Mouse (Mus musculus) c-Kit-negative CD71-positive TER-119-positive erythroid progenitor cells, embryonic 14.5 days (primary cell): ENCODE data around the gene Ttll9.

Experiments used
- DNase-seq: peaks from one replicate; pipeline ENCODE4 v3.0.0-alpha.2; 2013; ENCODE audit warnings: low read depth, low spot score

The Ttll9 gene

GRCm38 (mm10) chr2:152941776-152942175, 20.5 kb upstream of the Ttll9 start:
- no peak for DNase-seq

DNA sequence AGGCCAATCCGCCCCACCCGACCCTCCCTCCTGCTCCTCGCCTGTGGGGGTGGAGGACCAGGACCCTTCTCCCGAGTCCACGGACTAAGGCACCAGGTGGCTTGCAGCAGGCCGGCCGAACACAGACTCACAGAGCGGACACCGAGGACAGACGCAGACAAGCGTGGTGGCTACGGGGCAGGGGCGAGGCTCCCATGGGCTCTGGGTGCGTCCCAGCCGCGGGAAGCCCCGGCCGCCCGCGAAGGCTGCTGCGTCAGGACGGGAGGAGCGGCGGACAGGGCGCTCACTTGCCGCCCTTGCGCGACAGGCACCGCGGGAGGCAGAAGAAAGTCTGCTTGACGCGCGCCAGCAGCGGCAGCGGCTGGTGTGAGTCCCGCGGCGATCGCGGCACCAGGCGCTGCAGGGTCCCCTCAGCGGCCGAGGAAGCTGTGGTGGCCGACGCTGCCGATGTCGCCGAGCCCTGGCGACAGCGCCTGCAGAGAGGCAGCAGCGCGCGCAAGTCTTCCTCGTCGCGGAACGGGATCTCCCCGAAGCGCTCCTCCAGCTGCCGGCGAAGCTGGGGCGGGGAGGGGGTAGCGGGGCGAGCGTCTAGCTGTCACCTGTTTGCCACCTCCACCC, 19.3 kb upstream of the Ttll9 start:
- DNase-seq = no peak

GRCm38 (mm10) chr2:152943568-152943967, 18.7 kb upstream of the Ttll9 start:
- DNase-seq = no peak

GRCm38 (mm10) chr2:152944013-152944412, 18.3 kb upstream of the Ttll9 start:
- DNase-seq = no peak

DNA sequence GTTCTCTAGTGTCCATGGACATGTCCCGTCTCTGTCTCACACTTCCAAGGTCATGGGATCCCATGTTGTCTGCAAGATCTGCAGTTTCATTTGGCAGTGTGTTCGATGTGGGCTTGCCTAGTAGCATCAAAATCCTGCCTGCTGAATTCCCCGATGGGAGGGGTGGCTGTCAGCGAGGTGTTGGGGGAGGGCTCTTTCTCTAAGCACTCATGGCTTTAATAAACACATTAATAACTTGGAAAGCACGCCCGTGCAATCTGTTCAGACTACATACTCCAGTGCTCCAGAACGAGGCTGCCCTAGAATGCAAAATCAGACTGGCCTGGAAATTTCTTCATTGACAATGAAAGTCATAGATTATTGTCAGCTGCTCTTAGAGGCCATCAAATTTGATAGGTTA, 15.2 kb upstream of the Ttll9 start:
- no peak for DNase-seq

DNA sequence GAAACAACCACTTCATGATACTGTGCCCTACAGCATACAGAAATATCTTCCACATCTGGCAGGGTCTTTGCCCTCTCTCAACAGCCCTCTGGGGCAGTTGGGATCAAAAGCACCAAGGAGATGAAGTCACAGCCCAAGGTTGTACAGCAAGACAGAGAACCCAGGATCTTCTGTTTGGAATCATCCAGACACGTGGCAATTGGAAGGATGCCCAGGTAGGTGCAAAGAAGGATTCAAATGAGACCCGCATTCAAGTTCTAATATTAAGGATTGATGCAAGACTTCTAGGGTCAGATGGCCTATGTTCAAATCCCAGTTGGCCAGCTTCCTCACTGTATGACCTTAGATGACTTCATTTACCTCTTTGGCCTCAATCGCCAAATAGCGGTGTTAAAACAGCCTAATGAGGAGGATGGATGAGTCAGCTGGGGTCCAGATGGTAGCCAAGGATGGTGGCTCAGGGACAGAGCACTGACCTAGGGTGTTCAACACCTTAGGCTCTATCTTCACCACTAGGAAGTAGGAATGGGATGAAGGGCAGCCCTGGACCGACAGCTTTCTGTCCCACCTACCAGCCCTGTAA, 13.8 kb upstream of the Ttll9 start:
- DNase-seq = no peak

DNA sequence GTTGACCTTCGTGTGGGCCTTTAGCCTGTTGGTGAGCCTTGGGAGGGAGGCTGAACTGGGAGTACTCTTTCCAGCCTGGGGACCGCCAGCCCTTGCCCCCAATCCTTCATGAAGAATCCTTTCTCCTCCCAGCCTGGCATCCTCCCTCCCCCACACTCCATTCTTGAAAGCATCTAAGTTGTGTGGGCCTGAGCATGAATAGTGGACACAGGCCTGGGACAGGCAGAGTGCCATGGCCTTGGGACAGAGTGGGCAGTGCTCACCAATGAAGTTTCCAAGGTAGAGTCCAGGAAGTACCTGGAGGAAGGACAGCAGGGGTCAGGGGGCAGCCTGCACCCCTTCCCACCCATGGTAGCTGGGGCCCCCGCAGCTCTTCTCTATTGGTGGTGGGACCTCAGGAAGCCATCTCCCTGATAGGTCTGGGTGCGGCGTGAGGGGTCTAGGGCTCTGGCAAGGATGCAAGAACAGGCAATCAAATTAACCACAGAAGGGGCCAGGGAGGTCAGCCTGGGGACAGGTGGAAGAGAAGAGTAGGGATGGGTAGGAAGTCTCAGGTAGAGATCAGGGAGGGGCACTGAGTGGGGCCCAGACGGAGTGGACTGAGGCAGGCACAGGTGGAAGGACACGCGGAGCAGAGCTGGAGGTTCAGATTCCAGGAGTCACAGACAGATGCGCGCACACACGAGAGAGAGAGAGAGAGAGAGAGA, 11.8 kb upstream of the Ttll9 start:
- no peak for DNase-seq

DNA sequence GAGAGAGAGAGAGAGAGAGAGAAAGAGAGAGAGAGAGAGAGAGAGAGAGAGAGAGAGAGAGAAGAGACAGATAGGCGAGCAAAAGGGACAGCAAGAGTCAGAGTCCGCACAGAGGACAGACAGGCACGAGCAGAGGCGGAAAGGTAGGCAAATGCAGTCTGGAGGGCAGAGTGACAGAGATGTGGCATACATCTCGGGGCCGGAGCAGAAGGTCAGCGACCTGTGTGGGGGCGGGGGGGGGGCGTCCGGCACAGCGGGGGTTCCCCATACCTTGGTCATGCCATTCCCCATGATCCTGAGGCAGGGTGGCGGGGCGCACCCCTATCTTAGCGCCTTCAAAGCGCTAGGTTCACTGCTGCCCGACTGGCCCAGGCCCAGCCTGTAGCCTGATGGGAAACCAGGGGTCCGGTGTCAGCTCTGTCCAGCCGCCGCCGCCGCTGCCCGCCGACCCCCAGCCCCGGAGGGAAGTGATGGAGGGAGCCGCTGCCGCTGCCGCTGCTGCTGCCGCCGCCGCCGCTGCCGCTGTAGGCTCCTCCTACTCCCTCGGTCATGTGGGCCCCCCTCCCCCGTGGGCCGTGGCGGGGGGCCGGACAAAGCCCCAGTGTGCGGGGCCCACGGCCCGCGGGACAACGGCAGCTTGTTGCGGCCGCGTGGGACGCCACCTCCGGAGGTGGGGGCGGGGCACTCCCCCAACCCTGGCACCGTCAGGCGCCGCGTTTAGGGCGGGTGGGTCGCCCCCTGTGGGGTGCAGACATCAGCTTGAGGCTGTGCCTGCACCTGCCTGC, 11.0 kb upstream of the Ttll9 start, which contains the start of gene Dusp15:
Gene Dusp15 (minus strand): TSS at position 634 of the 785 bp plus-strand sequence.
- no peak for DNase-seq

DNA sequence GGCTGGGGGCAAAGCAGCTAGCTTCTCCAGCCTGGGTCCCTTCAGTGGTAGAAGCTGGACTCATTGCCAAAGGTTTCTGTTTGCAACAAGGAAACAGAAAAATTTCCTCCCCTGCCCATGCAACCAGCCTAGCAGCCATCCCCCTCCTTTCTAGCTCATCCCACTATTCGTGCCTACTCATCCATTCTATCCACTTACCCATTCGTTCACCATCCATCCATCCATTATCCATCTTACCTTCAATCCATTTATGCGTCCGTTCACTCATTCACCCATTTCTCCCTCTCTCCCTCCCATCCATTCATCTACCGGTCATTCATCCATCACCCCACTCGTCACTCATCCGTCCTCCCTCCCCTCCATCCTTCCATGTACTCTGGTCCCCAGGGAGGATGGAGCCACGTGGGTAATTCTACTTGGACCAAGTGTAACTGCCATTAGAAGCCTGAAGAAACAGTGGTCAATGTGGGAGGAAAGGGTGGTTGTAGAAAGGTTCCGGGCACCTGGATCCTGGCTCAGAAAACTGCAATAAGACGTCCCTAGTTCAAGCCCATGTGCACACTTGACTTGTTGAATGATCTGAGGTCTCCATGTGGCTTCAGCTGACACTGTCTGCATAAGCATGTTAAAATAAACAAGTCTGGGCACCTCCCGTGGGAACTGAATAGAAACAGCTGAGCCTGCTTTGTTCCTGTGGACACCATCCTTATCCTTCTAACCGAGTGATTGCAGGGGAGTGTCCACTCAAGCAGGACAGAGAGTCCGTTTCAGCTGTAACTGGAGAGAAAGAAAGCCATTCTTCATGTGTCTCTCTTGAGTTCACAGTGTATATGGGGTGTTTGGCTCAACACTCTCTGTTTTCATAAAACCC, 10.2 kb upstream of the Ttll9 start:
- no peak for DNase-seq

DNA sequence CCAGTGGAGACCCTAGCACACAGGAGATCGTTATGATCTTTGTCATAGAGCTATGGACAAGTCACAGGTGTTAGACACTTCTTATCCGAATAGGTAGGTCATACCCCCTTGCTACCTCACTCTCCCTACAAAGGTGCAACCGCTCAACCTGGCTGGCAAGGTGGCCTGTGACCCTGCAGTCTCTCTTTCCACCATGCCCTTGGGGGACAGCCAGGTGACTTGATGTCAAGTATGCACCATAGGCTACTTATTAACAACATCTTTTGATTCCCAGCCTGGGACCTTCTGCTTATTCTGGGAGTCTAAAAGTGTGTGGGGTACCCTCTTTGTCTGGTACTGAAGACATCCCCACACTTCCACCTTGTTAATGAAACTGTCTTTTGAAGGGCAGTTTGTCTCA, 4.2 kb upstream of the Ttll9 start:
- DNase-seq = no peak

DNA sequence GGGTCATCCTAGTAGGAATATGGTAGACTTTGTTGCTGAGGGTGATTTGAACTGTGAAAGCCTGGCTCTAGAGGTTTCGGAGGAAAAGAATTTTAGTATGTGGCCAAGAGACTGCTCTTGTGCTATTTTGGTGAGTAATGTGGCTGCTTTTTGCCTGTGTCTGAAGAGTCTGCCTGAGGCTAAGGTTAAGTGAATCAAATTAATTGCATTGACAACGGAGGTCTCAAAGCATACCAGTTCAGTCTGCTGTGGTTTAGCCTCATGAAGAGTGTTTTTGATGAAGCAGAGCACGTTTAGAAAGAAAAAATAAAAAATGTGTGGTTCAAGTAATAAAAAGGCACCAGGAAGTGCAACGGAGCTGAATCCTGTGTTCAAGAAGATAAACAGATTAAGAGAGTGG, 3.3 kb downstream of the Ttll9 start:
- no peak for DNase-seq

- DNase-seq = no peak
Measured at GRCm38 (mm10) chr2:152976991-152977390, 14.7 kb downstream of the Ttll9 start.

- no peak for DNase-seq
Measured at GRCm38 (mm10) chr2:152985582-152985981, 23.3 kb downstream of the Ttll9 start.

DNA sequence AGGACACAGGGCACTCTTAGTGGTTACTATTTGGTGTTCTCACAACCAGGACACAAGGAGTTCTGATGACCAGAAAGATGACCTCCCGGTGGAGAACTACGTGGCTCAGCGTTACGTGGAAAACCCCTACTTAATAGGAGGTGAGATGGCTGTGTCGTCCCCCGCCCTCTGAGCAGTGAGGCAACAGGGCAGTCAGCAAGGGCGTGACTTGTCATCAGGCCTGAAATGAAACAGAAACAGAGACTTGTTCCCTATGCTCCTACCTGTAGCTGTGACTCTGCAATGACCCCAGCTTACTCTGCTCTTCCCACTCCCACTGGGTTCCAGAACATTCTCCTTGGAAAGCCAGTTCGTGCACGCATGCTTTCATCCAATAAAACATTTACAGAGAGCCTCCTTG, 29.2 kb downstream of the Ttll9 start:
- DNase-seq = no peak

GRCm38 (mm10) chr2:152997046-152997445, 34.8 kb downstream of the Ttll9 start:
- no peak for DNase-seq

- DNase-seq = no peak
Measured at GRCm38 (mm10) chr2:153002492-153003248, 40.4 kb downstream of the Ttll9 start.

DNA sequence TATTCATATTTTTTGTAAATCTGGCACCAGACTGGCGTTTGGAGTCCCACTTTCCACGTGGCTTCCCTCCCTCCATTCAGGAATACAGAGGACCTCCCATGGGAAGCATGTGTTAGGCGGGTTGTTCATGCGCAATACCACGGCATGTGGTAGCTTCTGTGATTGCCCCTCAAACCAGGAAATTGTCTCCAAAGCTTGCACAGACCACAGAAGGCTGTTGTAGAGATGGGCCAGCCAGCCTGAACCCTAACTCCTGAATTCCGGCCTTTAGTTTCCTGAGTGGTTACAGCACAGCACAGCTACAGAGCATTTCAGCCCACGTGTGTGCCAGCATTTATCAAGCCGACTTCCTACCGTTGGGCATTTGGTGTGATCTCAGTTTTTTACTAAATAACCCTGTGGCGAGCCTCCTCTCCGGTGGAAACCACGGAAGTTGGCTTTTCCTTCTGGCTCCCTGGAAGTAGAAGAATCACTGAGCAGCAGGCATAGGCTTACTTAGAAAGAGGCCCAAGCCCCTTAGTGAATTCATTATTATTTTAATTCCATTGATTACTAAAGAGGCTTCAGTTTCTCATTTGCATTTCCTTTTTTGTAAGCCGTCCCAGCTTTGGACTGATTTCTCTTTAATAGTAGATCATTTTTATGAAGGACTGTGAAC, 41.5 kb downstream of the Ttll9 start:
- no peak for DNase-seq

GRCm38 (mm10) chr2:153005981-153006380, 43.7 kb downstream of the Ttll9 start:
- no peak for DNase-seq

DNA sequence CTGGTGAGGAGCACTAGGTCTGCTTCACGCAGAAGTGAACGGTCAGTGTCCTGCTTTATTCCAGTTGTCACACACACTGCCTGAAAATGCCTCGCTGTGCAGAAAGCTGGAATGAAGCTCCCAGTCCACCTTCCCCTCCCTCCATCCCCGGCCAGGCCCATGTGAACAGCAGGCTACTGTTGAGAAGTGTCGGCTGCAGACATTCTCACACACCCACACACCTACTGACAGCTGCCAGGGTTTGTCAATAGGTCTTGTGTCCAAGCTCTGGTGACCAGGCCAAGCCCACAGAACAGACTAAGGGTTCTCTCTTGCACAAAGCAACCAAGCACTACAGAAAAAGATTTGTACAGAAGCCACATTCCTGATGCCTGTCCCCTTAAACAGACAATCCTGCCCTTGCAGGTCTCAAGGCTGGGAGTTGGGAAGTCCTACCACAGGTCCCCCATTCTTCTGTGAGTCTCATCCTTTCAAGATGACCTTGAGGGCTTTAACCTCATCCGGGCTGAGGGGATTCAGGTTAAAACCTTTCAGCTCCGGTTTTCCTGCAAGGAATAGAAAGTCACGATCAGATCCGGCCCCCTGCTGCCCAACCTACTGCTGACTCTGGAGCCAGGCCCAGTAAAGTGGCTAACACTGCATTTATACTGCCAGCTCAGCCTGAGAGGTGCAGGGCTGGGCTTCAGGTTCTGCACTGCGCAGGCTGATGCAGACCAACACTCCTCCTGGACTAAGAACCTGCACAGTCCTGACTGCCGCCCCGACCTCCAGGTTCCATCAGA, 47.1 kb downstream of the Ttll9 start:
- no peak for DNase-seq
